Mouse (Mus musculus): ENCODE results near the gene Dnmt3a. TPM values are rescaled to one million over a fixed set of nuclear protein-coding genes. Genes with fewer than 3 reads are reported as not detected.

The Dnmt3a gene
- polyA plus RNA-seq, 1 experiment, result 11.8 TPM

DNA sequence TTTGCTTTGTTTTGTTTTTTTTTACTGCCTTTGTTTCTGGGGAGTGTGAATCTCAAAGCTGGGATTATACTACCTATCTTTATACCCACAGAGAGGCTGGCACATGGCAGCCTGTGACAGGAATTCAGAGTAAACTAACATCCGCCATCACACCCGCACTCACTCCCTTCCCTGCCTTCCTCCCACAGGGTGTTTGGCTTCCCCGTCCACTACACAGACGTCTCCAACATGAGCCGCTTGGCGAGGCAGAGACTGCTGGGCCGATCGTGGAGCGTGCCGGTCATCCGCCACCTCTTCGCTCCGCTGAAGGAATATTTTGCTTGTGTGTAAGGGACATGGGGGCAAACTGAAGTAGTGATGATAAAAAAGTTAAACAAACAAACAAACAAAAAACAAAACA is 101.6 kb downstream of the Dnmt3a start:
- no peak overlapping the region for H3K4me3 ChIP-seq (ENCODE audit: insufficient read depth, low read depth, low read length)
- WGBS, result 61% methylated on average over 13 of the region's 13 CpGs
- DNase-seq, result no peak
- no peak for TF ChIP-seq CTCF (conservative IDR thresholded peaks at IDR 0.05; ENCODE audit: insufficient read depth, insufficient read length, low read depth, low read length)
- no peak for TF ChIP-seq POLR2A (IDR thresholded peaks at IDR 0.05; ENCODE audit: low read depth, low read length)
- H3K36me3 ChIP-seq (ENCODE audit: control insufficient read depth, insufficient read depth, low read length), result peaks cover 6% of the 10 kb centered on the region
- H3K27me3 ChIP-seq (replicated peaks; ENCODE audit: control insufficient read depth, insufficient read depth, low read length), result no peaks in the 10 kb centered on the region
- H3K4me1 ChIP-seq (ENCODE audit: control insufficient read depth, insufficient read depth, low read length), result no peaks in the 10 kb centered on the region
- no peak overlapping the region for H3K27ac ChIP-seq (ENCODE audit: insufficient read depth, low read depth, low read length)

DNA sequence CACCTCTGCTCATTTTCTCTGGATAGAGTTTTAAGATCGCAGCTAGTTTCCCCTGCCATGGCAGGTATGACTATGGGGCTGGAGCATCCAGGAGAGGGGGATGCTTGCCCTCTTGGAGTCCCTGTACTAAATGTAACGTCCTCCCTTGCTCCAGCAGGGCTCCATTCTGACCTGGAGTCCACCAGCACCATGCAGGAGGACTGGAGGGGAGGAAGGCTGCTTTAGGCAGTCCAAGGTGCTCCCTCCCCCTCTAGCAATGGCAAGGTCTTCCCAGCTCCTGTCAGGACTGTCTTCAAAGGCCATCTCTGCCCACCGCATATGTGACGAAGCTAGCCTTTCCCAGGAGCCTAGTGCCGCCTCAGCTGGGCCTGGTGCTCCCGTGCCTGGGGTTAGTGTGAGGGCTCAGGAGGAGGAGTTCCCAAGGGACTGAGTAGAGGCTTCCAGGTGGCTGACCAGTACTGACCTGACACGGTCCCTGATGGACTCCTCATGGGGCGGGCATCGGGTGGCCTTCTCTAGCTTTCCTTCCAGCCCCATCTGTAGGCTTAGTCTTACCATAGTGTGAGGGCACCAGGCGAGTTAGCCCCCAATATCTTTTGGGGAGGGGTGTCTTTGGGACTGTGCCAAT is 104.8 kb downstream of the Dnmt3a start:
- WGBS, result 82% methylated on average over 10 of the region's 10 CpGs
- no peak for DNase-seq
- H3K36me3 ChIP-seq (ENCODE audit: control insufficient read depth, insufficient read depth, low read length), result peaks cover 6% of the 10 kb centered on the region

DNA sequence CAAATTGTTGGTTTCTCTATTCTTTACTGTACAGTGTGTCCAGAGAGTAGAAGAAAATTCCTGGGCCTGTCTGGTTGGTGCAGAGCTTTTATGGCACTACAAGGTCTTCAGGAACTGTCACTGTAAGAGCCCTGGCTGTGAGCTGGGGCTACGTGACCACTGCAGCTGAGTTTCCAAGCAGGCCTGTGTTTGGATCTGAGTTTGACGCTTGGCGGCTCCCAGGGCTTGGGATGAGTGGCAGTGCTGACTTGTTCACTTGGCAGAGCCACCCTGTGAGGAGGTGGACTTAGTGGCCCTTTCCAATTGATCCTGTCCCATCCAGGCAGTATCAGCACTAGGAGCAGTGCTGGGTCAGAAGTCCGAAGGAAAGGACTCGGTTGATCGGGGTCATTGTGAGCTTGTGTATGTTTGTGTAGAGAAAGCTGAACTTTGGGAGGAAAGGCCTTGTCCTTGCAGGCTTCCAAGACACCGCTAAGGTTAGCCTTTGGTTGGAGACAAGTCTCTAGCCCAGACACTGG is 106.1 kb downstream of the Dnmt3a start:
- no peak overlapping the region for H3K4me3 ChIP-seq (ENCODE audit: insufficient read depth, low read depth, low read length)
- WGBS, result 87% methylated on average over 7 of the region's 7 CpGs
- TF ChIP-seq CTCF (conservative IDR thresholded peaks at IDR 0.05; ENCODE audit: insufficient read depth, insufficient read length, low read depth, low read length) (no peak), POLR2A (IDR thresholded peaks at IDR 0.05; ENCODE audit: low read depth, low read length) (no peak)
- DNase-seq, result no peak
- H3K27me3 ChIP-seq (replicated peaks; ENCODE audit: control insufficient read depth, insufficient read depth, low read length), result no peaks in the 10 kb centered on the region
- no peaks in the 10 kb centered on the region for H3K4me1 ChIP-seq (ENCODE audit: control insufficient read depth, insufficient read depth, low read length)
- no peak overlapping the region for H3K27ac ChIP-seq (ENCODE audit: insufficient read depth, low read depth, low read length)
- peaks cover 5% of the 10 kb centered on the region for H3K36me3 ChIP-seq (ENCODE audit: control insufficient read depth, insufficient read depth, low read length)

More for the DNA sequence above, 104.8 kb downstream of the Dnmt3a start:
- no peak for TF ChIP-seq POLR2A (IDR thresholded peaks at IDR 0.05; ENCODE audit: low read depth, low read length)
- TF ChIP-seq CTCF (conservative IDR thresholded peaks at IDR 0.05; ENCODE audit: insufficient read depth, insufficient read length, low read depth, low read length), result no peak
- Histone ChIP-seq H3K4me3 (ENCODE audit: insufficient read depth, low read depth, low read length) (no peak overlapping the region), H3K4me1 (ENCODE audit: control insufficient read depth, insufficient read depth, low read length) (no peaks in the 10 kb centered on the region), H3K27ac (ENCODE audit: insufficient read depth, low read depth, low read length) (no peak overlapping the region), H3K27me3 (replicated peaks; ENCODE audit: control insufficient read depth, insufficient read depth, low read length) (no peaks in the 10 kb centered on the region)

DNA sequence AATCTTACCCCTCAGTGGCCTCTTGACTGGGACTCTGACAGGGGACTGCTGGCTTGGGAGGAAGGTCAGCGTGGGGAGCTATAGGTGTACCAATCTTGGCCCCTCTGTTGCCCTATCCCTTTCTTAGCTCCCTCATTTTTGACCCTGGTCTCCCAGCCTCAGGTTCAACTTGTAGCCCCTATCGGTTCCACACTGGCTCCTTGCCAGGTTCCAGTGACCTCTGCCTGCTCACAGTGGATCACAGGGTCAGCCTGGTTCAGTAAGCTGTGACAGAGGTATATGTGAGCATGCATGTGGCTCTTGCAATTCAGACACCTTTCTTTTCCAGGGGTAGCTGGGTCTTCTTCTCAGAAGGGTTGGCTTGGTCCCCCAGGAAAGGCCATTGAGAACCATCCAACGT is 110.0 kb downstream of the Dnmt3a start:
- WGBS, result 53% methylated on average over 3 of the region's 3 CpGs
- no peak for DNase-seq
- H3K36me3 ChIP-seq (ENCODE audit: control insufficient read depth, insufficient read depth, low read length), result no peaks in the 10 kb centered on the region
- no peak overlapping the region for H3K4me3 ChIP-seq (ENCODE audit: insufficient read depth, low read depth, low read length)
- H3K27me3 ChIP-seq (replicated peaks; ENCODE audit: control insufficient read depth, insufficient read depth, low read length), result no peaks in the 10 kb centered on the region
- H3K4me1 ChIP-seq (ENCODE audit: control insufficient read depth, insufficient read depth, low read length), result no peaks in the 10 kb centered on the region
- TF ChIP-seq POLR2A (IDR thresholded peaks at IDR 0.05; ENCODE audit: low read depth, low read length), result no peak
- no peak for TF ChIP-seq CTCF (conservative IDR thresholded peaks at IDR 0.05; ENCODE audit: insufficient read depth, insufficient read length, low read depth, low read length)
- H3K27ac ChIP-seq (ENCODE audit: insufficient read depth, low read depth, low read length), result no peak overlapping the region

DNA sequence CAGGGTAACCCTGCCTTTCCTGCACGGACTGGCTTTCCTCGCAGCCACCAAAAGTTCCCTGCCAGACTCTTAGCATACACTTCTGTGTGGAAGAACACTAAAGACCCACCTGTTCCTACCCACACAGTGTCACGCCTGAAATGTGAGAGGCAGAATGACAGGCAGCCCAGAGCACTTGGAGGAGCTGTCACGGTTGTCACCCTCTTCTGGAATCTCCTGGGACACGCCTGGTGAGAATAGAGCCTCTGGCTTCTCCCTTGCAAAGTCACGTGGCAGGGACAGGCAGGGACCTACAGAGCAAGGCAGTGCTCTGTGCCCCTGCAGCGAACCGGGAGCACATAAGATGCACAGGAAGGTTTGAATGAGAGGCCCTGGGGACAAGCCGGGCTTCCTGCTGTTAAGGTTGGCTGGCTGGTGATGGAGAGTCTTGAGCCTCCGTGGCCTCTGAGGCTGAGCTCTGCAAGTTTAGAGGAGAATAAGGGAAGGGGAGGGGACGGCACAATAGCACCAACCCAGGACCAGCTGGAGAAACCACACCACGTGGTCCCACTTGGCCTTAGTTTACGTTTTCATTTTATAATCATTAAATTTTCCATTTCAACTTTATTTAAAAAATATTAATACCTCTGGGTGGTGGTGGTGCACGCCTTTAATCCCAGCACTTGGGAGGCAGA is 112.0 kb downstream of the Dnmt3a start:
- H3K27ac ChIP-seq (ENCODE audit: insufficient read depth, low read depth, low read length), result no peak overlapping the region
- H3K36me3 ChIP-seq (ENCODE audit: control insufficient read depth, insufficient read depth, low read length), result no peaks in the 10 kb centered on the region
- TF ChIP-seq CTCF (conservative IDR thresholded peaks at IDR 0.05; ENCODE audit: insufficient read depth, insufficient read length, low read depth, low read length), result no peak
- no peak for DNase-seq
- 39% methylated on average over 14 of the region's 14 CpGs for WGBS
- H3K27me3 ChIP-seq (replicated peaks; ENCODE audit: control insufficient read depth, insufficient read depth, low read length), result no peaks in the 10 kb centered on the region
- no peak overlapping the region for H3K4me3 ChIP-seq (ENCODE audit: insufficient read depth, low read depth, low read length)
- H3K4me1 ChIP-seq (ENCODE audit: control insufficient read depth, insufficient read depth, low read length), result no peaks in the 10 kb centered on the region

DNA sequence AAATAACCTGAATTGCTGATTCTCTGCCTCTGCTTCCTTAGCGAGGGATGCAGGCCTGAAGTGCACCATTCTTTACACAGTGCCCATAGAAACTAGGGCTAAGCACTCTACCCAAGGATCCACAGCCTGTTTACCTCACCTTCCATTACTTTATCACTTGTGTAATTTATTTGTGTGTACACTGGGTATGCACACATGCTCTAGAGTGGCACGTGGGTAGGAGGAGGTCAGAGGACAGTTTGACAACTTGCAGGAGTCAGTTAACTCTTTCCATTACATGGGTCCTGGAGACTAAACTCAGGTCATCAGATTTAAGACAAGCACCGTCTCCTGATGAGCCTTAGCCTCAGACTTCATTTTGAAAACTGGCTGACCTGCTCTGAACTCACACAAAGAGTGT is 112.8 kb downstream of the Dnmt3a start:
- WGBS, result 68% methylated on average over 3 of the region's 3 CpGs
- Histone ChIP-seq H3K4me1 (ENCODE audit: control insufficient read depth, insufficient read depth, low read length) (no peaks in the 10 kb centered on the region), H3K36me3 (ENCODE audit: control insufficient read depth, insufficient read depth, low read length) (no peaks in the 10 kb centered on the region), H3K4me3 (ENCODE audit: insufficient read depth, low read depth, low read length) (no peak overlapping the region), H3K27ac (ENCODE audit: insufficient read depth, low read depth, low read length) (no peak overlapping the region), H3K27me3 (replicated peaks; ENCODE audit: control insufficient read depth, insufficient read depth, low read length) (no peaks in the 10 kb centered on the region)
- TF ChIP-seq POLR2A (IDR thresholded peaks at IDR 0.05; ENCODE audit: low read depth, low read length) (no peak), CTCF (conservative IDR thresholded peaks at IDR 0.05; ENCODE audit: insufficient read depth, insufficient read length, low read depth, low read length) (no peak)
- DNase-seq, result no peak

DNA sequence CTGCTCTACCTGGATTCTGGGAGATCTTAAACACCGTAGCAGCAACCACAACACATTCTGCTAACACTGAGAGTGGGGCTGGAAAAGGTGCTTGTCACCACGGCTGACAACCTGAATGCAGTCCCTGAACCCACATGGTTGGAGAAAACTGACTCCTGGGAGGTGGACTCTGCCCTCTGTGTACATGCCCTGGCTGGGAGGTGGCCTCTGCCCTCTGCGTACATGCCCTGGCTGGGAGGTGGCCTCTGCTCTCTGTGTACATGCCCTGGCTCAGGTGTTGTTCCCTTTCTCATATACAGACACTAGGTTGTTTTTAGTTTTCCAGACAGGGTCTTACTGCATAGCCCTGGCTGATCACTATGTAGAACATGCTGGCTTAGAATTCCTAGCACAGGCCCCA is 113.6 kb downstream of the Dnmt3a start:
- Histone ChIP-seq H3K4me3 (ENCODE audit: insufficient read depth, low read depth, low read length) (no peak overlapping the region), H3K36me3 (ENCODE audit: control insufficient read depth, insufficient read depth, low read length) (no peaks in the 10 kb centered on the region), H3K27me3 (replicated peaks; ENCODE audit: control insufficient read depth, insufficient read depth, low read length) (no peaks in the 10 kb centered on the region), H3K4me1 (ENCODE audit: control insufficient read depth, insufficient read depth, low read length) (no peaks in the 10 kb centered on the region), H3K27ac (ENCODE audit: insufficient read depth, low read depth, low read length) (no peak overlapping the region)
- WGBS, result 67% methylated on average over 3 of the region's 3 CpGs
- peak; percentile 54 for DNase-seq
- TF ChIP-seq CTCF (conservative IDR thresholded peaks at IDR 0.05; ENCODE audit: insufficient read depth, insufficient read length, low read depth, low read length) (no peak), POLR2A (IDR thresholded peaks at IDR 0.05; ENCODE audit: low read depth, low read length) (no peak)
